Mouse (Mus musculus) frontal cortex, postnatal 36 days (tissue): Measurements from ENCODE around the gene Socs4.
A peak's percentile ranks its signal among the peaks of the same experiment; 100 is the strongest.

Experiments used
- DNase-seq, 2 experiments: peaks; one replicate each; pipeline ENCODE4 v3.0.0; 2022; ENCODE audit warnings: low spot score in 2 of 2

Gene Socs4

DNA sequence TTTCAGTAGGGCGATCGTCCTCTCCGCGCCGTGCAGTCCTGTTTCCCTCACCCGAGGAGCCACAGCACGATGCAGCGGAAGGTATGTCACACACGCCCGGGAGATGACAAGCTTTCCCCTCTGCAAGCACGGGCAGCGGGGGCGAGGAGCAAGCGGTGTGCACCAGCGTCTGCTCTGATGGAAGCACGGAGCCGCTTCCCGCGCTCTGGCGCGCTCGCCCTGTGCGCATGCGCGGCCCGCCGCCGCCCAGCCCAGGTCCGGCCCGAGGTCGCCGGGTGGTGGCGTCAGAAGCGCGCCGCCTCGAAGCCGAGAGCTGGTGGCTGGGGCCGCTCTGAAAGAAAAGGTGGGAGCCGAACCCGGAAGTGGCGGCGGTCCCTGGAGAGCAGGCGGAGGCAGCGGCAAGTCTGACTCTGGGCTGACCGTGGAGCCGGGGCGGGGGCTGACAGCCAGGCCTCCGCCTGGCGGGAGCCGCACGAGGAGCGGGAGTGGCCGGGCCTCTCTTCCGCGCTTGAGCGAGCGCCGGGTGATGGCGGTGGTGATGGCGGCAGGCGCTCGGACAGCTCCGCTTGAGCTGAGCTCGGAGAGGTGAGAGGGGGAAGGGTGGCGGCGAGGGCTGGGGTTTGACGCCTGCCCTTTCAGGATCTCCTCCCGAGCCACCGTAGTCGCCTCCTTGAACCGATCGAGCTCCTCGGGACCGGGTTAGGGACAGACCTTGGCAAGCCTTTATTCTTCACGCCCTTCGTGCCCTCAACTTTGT lies at the start of gene Socs4, which contains the start of gene Wdhd1:
TSS of gene Socs4 (plus strand) at position 295 of the 757 bp plus-strand sequence.
TSS of gene Wdhd1 (minus strand) at position 221 of the 757 bp plus-strand sequence.
- peak; percentile 93 for DNase-seq

- DNase-seq: no peak
These were observed 46.8 kb upstream of the Socs4 start for GRCm38 (mm10) chr14:47229796-47230376.

DNA sequence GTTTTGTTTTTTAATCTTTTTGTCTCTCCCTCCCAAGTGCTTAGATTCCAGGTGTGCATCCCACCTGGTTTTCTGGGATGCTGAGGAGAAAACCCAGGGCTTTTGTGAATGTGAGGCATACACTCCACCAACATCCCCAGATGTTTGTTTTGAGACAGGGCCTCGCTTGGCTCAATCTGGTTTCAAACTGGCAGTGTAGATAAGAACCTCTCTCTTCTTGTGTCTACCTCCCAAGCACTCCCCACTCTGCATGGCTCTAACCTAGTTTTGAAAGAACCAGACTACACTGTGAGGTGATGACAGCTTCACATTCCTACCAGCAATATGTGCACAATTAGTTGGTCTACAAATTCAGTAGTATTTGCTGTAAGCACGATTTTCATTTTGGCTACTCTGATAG lies 43.1 kb upstream of the Socs4 start:
- DNase-seq: no peak

GRCm38 (mm10) chr14:47234032-47234431 lies 42.7 kb upstream of the Socs4 start:
- no peak for DNase-seq

DNA sequence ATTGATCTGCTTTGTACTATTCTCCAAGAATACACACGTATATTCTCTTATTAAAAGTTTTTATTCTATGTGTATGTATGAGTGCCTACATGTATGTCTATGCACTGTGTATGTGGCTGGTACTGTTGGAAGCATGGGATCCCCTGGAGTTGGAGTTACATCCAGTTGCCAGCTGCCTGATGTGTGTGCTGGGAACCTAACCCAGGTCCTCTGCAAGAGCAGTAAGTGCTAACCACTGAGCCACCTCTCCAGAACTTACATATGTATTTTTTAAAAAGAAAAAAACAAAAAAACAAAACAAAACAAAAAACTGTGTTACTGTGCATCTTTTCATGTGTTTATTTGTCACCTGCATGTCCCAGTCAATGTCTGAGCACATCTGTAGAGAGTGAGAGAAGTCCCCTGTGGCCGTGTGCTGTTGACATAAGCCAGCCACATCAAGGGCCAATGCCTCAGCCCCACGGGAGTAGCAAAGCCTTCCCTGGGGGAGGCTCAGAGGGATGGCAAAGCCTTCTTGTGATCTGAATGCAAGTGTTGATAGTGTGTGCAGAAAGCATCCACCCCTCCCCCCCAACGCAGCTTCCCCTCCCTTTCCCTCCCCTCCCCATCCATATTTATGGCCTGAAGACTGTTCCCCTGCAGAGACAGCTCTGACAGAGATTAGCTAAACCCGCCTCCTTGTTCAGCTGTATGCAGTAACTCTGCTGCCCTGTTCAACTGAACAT lies 42.0 kb upstream of the Socs4 start:
- no peak for DNase-seq

- DNase-seq: no peak
These were observed 40.2 kb upstream of the Socs4 start for GRCm38 (mm10) chr14:47236491-47236890.

DNA sequence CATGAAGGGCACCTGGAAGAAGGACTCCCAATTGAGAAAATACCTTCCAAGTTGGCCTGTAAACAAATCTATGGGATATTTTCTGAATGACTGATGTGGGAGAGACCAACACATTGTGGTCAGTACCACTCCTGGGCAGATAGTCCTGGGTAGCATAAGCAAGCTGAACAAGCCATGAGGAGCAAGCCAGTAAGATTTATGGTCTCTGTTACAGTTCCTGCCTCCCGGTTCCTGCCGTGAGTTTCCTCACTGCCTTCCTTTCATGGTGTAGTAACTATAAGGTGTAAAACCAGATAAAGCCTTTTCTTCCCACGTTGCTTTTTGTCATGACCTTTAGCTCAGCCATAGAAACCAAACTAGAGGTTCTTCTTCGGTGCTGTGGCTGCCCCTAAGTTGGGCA lies 39.4 kb upstream of the Socs4 start:
- no peak for DNase-seq

DNA sequence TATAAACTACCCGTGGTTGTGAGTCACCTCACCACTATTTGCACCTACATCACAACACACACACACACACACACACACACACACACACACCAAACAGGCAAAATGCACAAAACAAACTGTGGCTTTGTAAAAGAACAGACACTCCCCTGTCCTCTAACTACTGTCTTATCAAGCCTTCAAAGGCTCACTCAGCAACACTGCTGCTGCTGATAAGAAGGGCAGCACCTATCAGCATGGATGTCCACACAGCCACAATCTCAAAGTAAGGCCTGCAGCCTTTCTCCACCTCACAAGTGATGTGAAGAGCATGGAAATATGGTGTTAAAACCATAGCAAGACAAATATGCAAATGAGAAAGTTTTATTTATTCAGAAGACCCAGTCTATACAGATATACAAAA lies 36.1 kb upstream of the Socs4 start:
- no peak for DNase-seq

- no peak for DNase-seq
These were observed 35.7 kb upstream of the Socs4 start for GRCm38 (mm10) chr14:47241046-47241445.

DNA sequence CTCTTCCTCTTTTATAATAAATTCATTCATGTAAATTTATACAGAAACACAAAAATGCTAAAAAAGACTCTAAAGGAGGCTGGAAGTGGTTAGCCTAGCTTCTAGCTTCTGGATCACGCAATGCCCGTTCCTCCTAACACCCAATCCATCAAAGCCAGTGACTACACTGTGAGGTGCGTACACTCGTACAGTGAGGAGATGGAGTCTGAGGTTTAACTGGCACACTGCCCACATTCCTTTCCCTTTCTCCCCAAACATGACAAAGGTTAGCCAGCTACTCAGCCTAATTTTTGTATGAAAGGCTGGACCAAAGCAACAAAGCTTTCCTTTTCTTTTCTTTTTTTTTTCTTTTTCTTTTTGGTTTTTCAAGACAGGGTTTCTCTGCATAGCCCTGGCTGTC lies 34.0 kb upstream of the Socs4 start:
- DNase-seq: no peak

- DNase-seq: no peak
These were observed 26.9 kb upstream of the Socs4 start for GRCm38 (mm10) chr14:47249839-47250238.

DNA sequence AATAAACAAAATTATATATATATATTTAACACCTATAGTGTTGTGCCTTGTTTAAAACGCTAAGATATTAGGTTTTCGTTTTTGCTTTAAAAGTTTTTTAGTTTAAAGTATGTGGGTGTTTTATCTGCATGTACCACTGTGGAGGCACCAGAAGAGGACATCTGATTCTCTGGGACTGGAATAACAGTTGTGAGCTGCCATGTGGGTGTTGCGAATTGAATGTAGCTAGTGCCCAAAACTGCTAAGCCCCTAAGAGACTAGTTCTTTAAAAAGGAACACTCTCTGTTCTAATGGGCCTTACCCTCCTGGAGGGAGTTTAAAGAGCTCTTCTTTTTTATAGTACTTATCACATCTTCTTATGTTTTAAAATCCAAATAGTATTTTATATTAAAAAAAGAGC lies 11.9 kb upstream of the Socs4 start:
- DNase-seq: peak in 1 of 2 experiments; percentile 50

DNA sequence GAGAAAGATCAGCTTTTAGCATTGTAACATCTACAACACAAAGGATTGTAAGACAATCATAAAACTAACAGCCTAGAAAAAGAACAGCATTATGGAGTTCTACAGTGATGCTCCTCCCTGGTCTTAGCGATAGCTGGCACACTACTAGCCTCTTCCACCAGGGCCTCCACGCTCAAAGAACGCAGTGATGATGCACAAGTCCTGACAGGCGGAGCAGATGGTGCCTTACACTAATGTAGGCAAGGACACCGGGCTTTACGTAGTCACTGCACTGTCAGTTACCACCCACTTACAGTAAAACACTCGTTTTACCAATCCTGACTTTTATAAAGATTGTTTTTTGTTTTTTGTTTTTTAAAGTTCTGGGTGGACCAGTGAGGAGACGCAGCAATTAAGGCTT lies 10.9 kb upstream of the Socs4 start:
- DNase-seq: peak; percentile 21 to 31

DNA sequence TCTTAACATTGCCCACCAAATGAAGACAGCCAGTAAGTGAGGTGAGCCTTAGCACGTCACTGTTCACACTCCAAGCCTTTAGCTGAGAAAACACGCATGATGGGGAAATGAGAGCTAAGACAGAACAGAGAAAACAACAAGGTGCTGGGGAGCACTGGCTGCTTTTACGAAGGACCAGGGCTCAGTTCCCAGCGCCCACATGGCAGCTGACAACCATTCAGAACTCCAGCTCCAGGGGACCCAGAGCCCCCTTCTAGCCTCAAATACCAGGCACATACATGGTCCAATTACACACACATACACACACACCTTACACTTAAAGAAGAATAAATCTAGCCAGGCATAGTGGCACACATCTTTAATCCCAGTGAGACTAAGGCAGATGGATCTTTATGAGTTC lies 7.7 kb upstream of the Socs4 start:
- DNase-seq: no peak

- no peak for DNase-seq
These were observed 7.0 kb upstream of the Socs4 start for GRCm38 (mm10) chr14:47269706-47270105.

GRCm38 (mm10) chr14:47273751-47274150 lies 3.0 kb upstream of the Socs4 start:
- no peak for DNase-seq

DNA sequence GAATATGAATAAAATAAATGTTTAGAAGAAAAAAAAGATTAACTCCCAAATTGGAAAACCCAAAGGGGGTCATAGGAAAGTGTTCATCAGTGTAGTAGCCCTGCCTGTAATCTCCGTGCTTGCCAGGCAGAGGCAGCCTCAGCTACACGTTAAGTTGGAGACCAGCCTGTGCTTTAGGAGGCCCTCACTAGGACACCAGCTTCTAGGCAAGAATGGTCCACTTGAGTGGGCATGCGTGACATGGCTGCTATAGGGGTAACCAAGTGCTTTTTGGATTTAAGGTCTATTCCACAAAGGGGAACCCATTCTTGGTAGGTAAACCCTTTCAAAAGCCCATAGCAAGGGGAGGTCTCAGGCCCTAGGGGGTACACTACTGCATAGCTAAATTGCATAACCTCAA lies 1.3 kb upstream of the Socs4 start:
- no peak for DNase-seq

GRCm38 (mm10) chr14:47276036-47276603 lies 611 bp upstream of the Socs4 start:
- no peak for DNase-seq

- DNase-seq: no peak
These were observed 2.3 kb downstream of the Socs4 start for GRCm38 (mm10) chr14:47279058-47279457.

DNA sequence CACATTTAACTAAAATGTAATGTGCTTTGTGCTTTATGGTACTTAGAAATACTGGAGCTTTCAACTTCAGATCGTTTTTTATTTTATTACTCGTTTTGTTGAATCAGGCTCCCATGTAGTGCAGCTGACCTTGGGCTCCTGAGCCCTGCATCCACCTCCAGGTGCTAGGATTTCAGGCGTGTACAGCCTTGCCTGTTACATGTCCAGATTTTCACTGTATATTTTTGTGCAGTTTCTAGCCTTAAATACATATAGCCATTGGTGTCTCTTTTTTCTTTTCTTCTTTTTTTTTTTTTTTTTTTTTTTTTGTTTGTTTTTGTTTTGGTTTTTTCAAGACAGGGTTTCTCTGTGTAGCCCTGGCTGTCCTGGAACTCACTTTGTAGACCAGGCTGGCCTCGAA lies 4.8 kb downstream of the Socs4 start:
- DNase-seq: no peak

- no peak for DNase-seq
These were observed 6.8 kb downstream of the Socs4 start for GRCm38 (mm10) chr14:47283568-47283967.

- DNase-seq: no peak
These were observed 8.5 kb downstream of the Socs4 start for GRCm38 (mm10) chr14:47285271-47285670.

DNA sequence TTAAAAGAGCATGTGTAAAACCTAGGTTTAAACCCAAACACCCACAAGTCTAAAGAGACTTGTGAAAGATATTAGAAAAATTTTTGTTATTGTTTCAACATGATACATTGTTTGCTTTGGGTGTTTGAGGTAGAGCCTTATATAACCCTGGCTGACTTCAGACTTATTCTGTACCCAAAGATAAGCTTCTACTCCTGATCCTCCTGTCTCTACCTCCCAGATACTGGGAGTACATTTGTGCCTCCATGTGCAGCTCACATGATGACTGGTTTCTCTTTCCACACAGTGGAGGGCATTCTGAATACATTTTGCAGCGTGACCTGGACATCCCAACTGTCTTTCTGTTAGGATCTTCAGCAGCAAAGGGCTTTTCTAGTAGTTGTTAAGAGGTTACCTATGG lies 9.5 kb downstream of the Socs4 start:
- no peak for DNase-seq
